Mouse (Mus musculus) heart, embryonic 16.5 days (tissue): Measurements from ENCODE around the gene Slc9a9. TPM values are rescaled to one million over a fixed set of nuclear protein-coding genes. Genes with fewer than 3 reads are reported as not detected.

ENCODE experiments used
- ATAC-seq: fragments of 200-750 bp; cut with Nextera tagmentation; replicated peaks from 2 replicates; pipeline ENCODE4 v1.8.0; 2017; ENCODE audit warnings: moderate number of reproducible peaks; ENCODE audit not compliant: insufficient read depth, low FRiP score; ENCODE audit errors: extremely low read depth
- H3K27ac ChIP-seq: fragments of 300-500 bp; sonication (generic); 2 replicates; pipeline ENCODE4 v1.5.1; 2014; ENCODE audit warnings: mild to moderate bottlenecking, low read length, control low read depth, moderate library complexity
- H3K27me3 ChIP-seq: fragments of 300-500 bp; sonication (generic); 2 replicates; pipeline ENCODE4 v1.6.1; 2014; ENCODE audit warnings: low read length, mixed read lengths; ENCODE audit not compliant: control insufficient read depth, insufficient read depth
- H3K36me3 ChIP-seq: fragments of 300-500 bp; sonication (generic); 2 replicates; pipeline ENCODE4 v1.6.1; 2014; ENCODE audit not compliant: control insufficient read depth, insufficient read depth
- H3K4me1 ChIP-seq: fragments of 300-500 bp; sonication (generic); 2 replicates; pipeline ENCODE4 v1.6.1; 2014; ENCODE audit warnings: low read length, mixed read lengths; ENCODE audit not compliant: control insufficient read depth, insufficient read depth
- H3K4me2 ChIP-seq: fragments of 300-500 bp; sonication (generic); 2 replicates; pipeline ENCODE4 v1.6.1; 2014; ENCODE audit warnings: low read depth, mild to moderate bottlenecking, control low read depth, low read length
- H3K4me3 ChIP-seq: fragments of 300-500 bp; sonication (generic); 2 replicates; pipeline ENCODE4 v1.5.1; 2014; ENCODE audit warnings: mild to moderate bottlenecking, control low read depth, low read length
- H3K9ac ChIP-seq: fragments of 300-500 bp; sonication (generic); 2 replicates; pipeline ENCODE4 v1.6.1; 2014; ENCODE audit warnings: low read length, control low read depth
- H3K9me3 ChIP-seq: fragments of 300-500 bp; sonication (generic); replicated peaks from 2 replicates; pipeline ENCODE4 v1.6.1; 2016; ENCODE audit warnings: low read length; ENCODE audit not compliant: control insufficient read depth
- WGBS: fragments of 180-500 bp; shearing (Covaris S2); extraction: QIAGEN DNeasy Blood & Tissue Kit; methylation state at CpG from one replicate; pipeline ENCODE4 v1.1.7; 2014; 5-methylcytosine and 5-hydroxymethylcytosine counted together
- polyA plus RNA-seq: library from polyadenylated mRNA; unstranded; fragments of >200 nt; fragmentation: Nextera tagmentation; extraction: Ambion mirVana; gene quantifications from 2 replicates; pipeline ENCODE4 v1.2.1, GENCODE M21; 2015

The Slc9a9 gene
- polyA plus RNA-seq, 1 experiment from 2014 or later = 6.3 TPM

GRCm38 (mm10) chr9:94691311-94692087, 21.8 kb downstream of the Slc9a9 start:
- no peak overlapping the region for H3K4me3 ChIP-seq
- 39% methylated on average over 10 of the region's 10 CpGs for WGBS
- no peak overlapping the region for H3K4me2 ChIP-seq
- peak; percentile 54; the same call in 1 of the 2 replicates for ATAC-seq
- H3K9ac ChIP-seq = no peak overlapping the region
- H3K4me1 ChIP-seq = peaks cover 17% of the 10 kb centered on the region
- no peaks in the 10 kb centered on the region for H3K9me3 ChIP-seq
- no peaks in the 10 kb centered on the region for H3K36me3 ChIP-seq
- H3K27me3 ChIP-seq = no peaks in the 10 kb centered on the region
- peak overlapping the region; percentile 67 for H3K27ac ChIP-seq

GRCm38 (mm10) chr9:94692122-94692521, 22.4 kb downstream of the Slc9a9 start:
- peak overlapping the region; percentile 45; the same call in 1 of the 2 replicates for H3K9ac ChIP-seq
- H3K36me3 ChIP-seq = no peaks in the 10 kb centered on the region
- H3K4me3 ChIP-seq = no peak overlapping the region
- WGBS = 7% methylated on average over 7 of the region's 7 CpGs
- H3K27me3 ChIP-seq = no peaks in the 10 kb centered on the region
- peak overlapping the region; percentile 67 for H3K27ac ChIP-seq
- H3K9me3 ChIP-seq = no peaks in the 10 kb centered on the region
- peak; percentile 35; the same call in 1 of the 2 replicates for ATAC-seq
- peaks cover 20% of the 10 kb centered on the region for H3K4me1 ChIP-seq
- H3K4me2 ChIP-seq = peak overlapping the region; percentile 32; the same call in 1 of the 2 replicates

GRCm38 (mm10) chr9:94694243-94694642, 24.5 kb downstream of the Slc9a9 start:
- no peaks in the 10 kb centered on the region for H3K9me3 ChIP-seq
- H3K4me2 ChIP-seq = no peak overlapping the region
- no peaks in the 10 kb centered on the region for H3K36me3 ChIP-seq
- H3K27ac ChIP-seq = 0 out of 2 replicates have a peak overlapping the region, but pooled peaks have one; percentile 34
- ATAC-seq = no peak
- no peaks in the 10 kb centered on the region for H3K27me3 ChIP-seq
- H3K4me3 ChIP-seq = no peak overlapping the region
- WGBS = 37% methylated on average over 4 of the region's 4 CpGs
- no peak overlapping the region for H3K9ac ChIP-seq
- H3K4me1 ChIP-seq = peaks cover 20% of the 10 kb centered on the region

- no peaks in the 10 kb centered on the region for H3K36me3 ChIP-seq
- peaks cover 20% of the 10 kb centered on the region for H3K4me1 ChIP-seq
- H3K27me3 ChIP-seq = no peaks in the 10 kb centered on the region
- H3K9me3 ChIP-seq = no peaks in the 10 kb centered on the region
- 62% methylated on average over 3 of the region's 3 CpGs for WGBS
- no peak overlapping the region for H3K27ac ChIP-seq
- no peak overlapping the region for H3K9ac ChIP-seq
- no peak for ATAC-seq
- no peak overlapping the region for H3K4me2 ChIP-seq
- no peak overlapping the region for H3K4me3 ChIP-seq
These were observed 25.3 kb downstream of the Slc9a9 start for GRCm38 (mm10) chr9:94694983-94695382.

DNA sequence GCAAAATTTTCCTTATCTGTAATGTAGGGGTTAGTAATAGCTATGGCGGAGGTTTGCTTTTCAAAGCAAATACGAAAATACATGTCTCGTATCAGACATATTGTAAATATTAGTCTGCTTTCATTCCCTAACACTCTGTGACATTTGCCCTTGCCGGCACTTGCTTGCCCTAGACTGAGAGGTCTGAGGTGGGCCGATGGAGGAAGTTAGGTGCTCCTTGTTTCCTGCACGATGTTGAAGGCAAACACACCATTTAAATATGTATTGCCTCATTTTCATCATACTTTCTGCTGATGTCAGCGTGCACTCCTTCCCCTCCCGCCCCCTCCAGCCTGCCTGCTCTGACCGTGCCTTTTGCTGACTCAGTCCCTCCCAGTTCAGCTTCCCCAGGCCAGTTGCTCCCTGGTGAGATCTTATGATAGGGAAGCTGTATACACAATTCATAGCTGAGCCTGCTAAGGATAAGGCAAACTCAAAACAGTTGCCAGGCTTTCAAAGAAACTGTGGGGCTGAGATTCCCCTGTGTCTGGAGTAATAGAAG, 26.9 kb downstream of the Slc9a9 start:
- no peak overlapping the region for H3K9ac ChIP-seq
- ATAC-seq = no peak
- no peak overlapping the region for H3K27ac ChIP-seq
- H3K4me1 ChIP-seq = peaks cover 16% of the 10 kb centered on the region
- no peaks in the 10 kb centered on the region for H3K27me3 ChIP-seq
- no peaks in the 10 kb centered on the region for H3K9me3 ChIP-seq
- 62% methylated on average over 9 of the region's 9 CpGs for WGBS
- no peak overlapping the region for H3K4me3 ChIP-seq
- no peak overlapping the region for H3K4me2 ChIP-seq
- H3K36me3 ChIP-seq = no peaks in the 10 kb centered on the region

GRCm38 (mm10) chr9:94698175-94698574, 28.5 kb downstream of the Slc9a9 start:
- Histone ChIP-seq H3K27ac (no peak overlapping the region), H3K27me3 (no peaks in the 10 kb centered on the region), H3K4me2 (no peak overlapping the region), H3K4me3 (no peak overlapping the region), H3K9me3 (no peaks in the 10 kb centered on the region), H3K9ac (no peak overlapping the region), H3K4me1 (peaks cover 16% of the 10 kb centered on the region), H3K36me3 (no peaks in the 10 kb centered on the region)
- no peak for ATAC-seq
- 62% methylated on average over 2 of the region's 2 CpGs for WGBS

DNA sequence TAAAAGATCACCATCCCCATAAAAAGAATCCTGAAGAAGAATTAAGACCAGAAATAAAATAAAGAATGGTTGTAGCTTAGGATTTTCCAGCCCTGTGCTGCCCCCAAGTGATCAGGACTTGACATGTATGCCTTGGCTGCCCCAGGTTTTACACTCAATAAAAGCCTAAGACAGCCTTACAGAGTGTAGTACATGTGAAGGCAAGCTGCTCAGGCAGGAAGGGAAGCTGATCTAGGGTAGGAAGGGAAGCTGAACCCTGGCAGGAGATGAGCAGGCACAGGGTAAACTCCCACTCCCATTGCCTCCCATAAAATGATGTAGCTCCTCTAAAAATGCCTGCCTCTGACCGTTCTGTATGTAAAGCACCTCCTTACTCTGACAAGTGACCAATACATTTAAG, 30.8 kb downstream of the Slc9a9 start:
- ATAC-seq = no peak
- WGBS = 90% methylated on average over 1 of the region's 1 CpGs
- no peaks in the 10 kb centered on the region for H3K36me3 ChIP-seq
- no peak overlapping the region for H3K9ac ChIP-seq
- no peak overlapping the region for H3K4me3 ChIP-seq
- no peak overlapping the region for H3K27ac ChIP-seq
- peaks cover 16% of the 10 kb centered on the region for H3K4me1 ChIP-seq
- H3K9me3 ChIP-seq = no peaks in the 10 kb centered on the region
- H3K4me2 ChIP-seq = no peak overlapping the region
- no peaks in the 10 kb centered on the region for H3K27me3 ChIP-seq

GRCm38 (mm10) chr9:94701193-94701869, 31.6 kb downstream of the Slc9a9 start:
- no peak for ATAC-seq
- 66% methylated on average over 6 of the region's 6 CpGs for WGBS
- H3K27me3 ChIP-seq = no peaks in the 10 kb centered on the region
- no peak overlapping the region for H3K9ac ChIP-seq
- no peaks in the 10 kb centered on the region for H3K9me3 ChIP-seq
- no peak overlapping the region for H3K4me3 ChIP-seq
- no peak overlapping the region for H3K4me2 ChIP-seq
- peaks cover 16% of the 10 kb centered on the region for H3K4me1 ChIP-seq
- no peaks in the 10 kb centered on the region for H3K36me3 ChIP-seq
- H3K27ac ChIP-seq = peak overlapping the region; percentile 74
